Mouse (Mus musculus) liver, embryonic 15.5 days (tissue): Measurements from ENCODE around the gene Cd22. TPM values are rescaled to one million over a fixed set of nuclear protein-coding genes. Genes with fewer than 3 reads are reported as not detected.
"Not testable (repeated sequence)": the region's sequence is repeated elsewhere in the genome, so short reads cannot be mapped to it uniquely, and the experiment has no call there.

Experiments
- ATAC-seq: fragments of 200-750 bp; cut with Nextera tagmentation; 2 replicates; pipeline ENCODE4 v1.8.0; 2017; ENCODE audit warnings: moderate number of reproducible peaks, mild to moderate bottlenecking, moderate library complexity; ENCODE audit not compliant: insufficient read depth
- H3K27ac ChIP-seq: fragments of 300-500 bp; sonication (generic); replicated peaks from 2 replicates; pipeline ENCODE4 v1.5.1; 2015; ENCODE audit warnings: mild to moderate bottlenecking, inconsistent platforms
- H3K27me3 ChIP-seq: fragments of 300-500 bp; sonication (generic); 2 replicates; pipeline ENCODE4 v1.6.1; 2015; ENCODE audit warnings: mild to moderate bottlenecking, inconsistent platforms
- H3K36me3 ChIP-seq: fragments of 300-500 bp; sonication (generic); replicated peaks from 2 replicates; pipeline ENCODE4 v1.6.1; 2015; ENCODE audit warnings: moderate library complexity, mild to moderate bottlenecking, inconsistent platforms
- H3K4me1 ChIP-seq: fragments of 300-500 bp; sonication (generic); replicated peaks from 2 replicates; pipeline ENCODE4 v1.6.1; 2015; ENCODE audit warnings: inconsistent platforms
- H3K4me2 ChIP-seq: fragments of 300-500 bp; sonication (generic); 2 replicates; pipeline ENCODE4 v1.6.1; 2015; ENCODE audit warnings: moderate library complexity, mild to moderate bottlenecking, inconsistent platforms
- H3K4me3 ChIP-seq: fragments of 300-500 bp; sonication (generic); replicated peaks from 2 replicates; pipeline ENCODE4 v1.5.1; 2015; ENCODE audit warnings: mild to moderate bottlenecking, inconsistent platforms
- H3K9ac ChIP-seq: fragments of 300-500 bp; sonication (generic); 2 replicates; pipeline ENCODE4 v1.6.1; 2015; ENCODE audit warnings: moderate library complexity, mild to moderate bottlenecking, inconsistent platforms
- H3K9me3 ChIP-seq: fragments of 300-500 bp; sonication (generic); replicated peaks from 2 replicates; pipeline ENCODE4 v1.6.1; 2016; ENCODE audit warnings: inconsistent platforms
- WGBS: fragments of 180-500 bp; shearing (Covaris S2); methylation state at CpG from one replicate; pipeline ENCODE4 v1.1.7; 2015; ENCODE audit warnings: mixed read lengths; ENCODE audit not compliant: insufficient replicate concordance; 5-methylcytosine and 5-hydroxymethylcytosine counted together
- polyA plus RNA-seq: library from polyadenylated mRNA; unstranded; fragments of >200 nt; fragmentation: Nextera tagmentation; extraction: Ambion mirVana; gene quantifications from 2 replicates; pipeline ENCODE4 v1.2.1, GENCODE M21; 2015

Gene Cd22
- polyA plus RNA-seq = 0.81 and 0.86 TPM in 2 replicates

- Histone ChIP-seq H3K4me1 (no peaks in the 10 kb centered on the region), H3K9ac (no peak within 1 kb of the TSS), H3K4me2 (no peak within 1 kb of the TSS), H3K27me3 (no peaks in the 10 kb centered on the region), H3K27ac (no peak within 1 kb of the TSS), H3K4me3 (no peak within 1 kb of the TSS), H3K9me3 (no peaks in the 10 kb centered on the region), H3K36me3 (no peaks in the 10 kb centered on the region)
- WGBS = 25% methylated on average over 7 of the region's 7 CpGs
- no peak for ATAC-seq
These were observed at the start of gene Cd22 for GRCm38 (mm10) chr7:30880176-30880575. Gene Cd22 (minus strand): TSS chr7:30880342.

GRCm38 (mm10) chr7:30924581-30924980 lies 44.4 kb upstream of the Cd22 start, which contains the start of gene Hamp2:
Gene Hamp2 (minus strand): TSS chr7:30924681.
- H3K27me3 ChIP-seq, H3K4me3 ChIP-seq, H3K9ac ChIP-seq, H3K4me2 ChIP-seq, H3K27ac ChIP-seq, H3K9me3 ChIP-seq, H3K4me1 ChIP-seq, H3K36me3 ChIP-seq, ATAC-seq: not testable (repeated sequence)
- 55% methylated on average over 2 of the region's 2 CpGs for WGBS

GRCm38 (mm10) chr7:30924071-30924470 lies 43.9 kb upstream of the Cd22 start:
- 42% methylated on average over 3 of the region's 3 CpGs for WGBS
- no peak for ATAC-seq

GRCm38 (mm10) chr7:30922490-30922889 lies 42.3 kb upstream of the Cd22 start:
- H3K27me3 ChIP-seq, H3K4me1 ChIP-seq, ATAC-seq, H3K9ac ChIP-seq, H3K4me2 ChIP-seq, H3K36me3 ChIP-seq, H3K9me3 ChIP-seq, H3K27ac ChIP-seq, H3K4me3 ChIP-seq: not testable (repeated sequence)
- WGBS = 13% methylated on average over 3 of the region's 3 CpGs

More at GRCm38 (mm10) chr7:30924071-30924470, 43.9 kb upstream of the Cd22 start:
- Histone ChIP-seq H3K4me3 (no peak overlapping the region), H3K36me3 (no peaks in the 10 kb centered on the region), H3K9ac (no peak overlapping the region), H3K27ac (no peak overlapping the region), H3K9me3 (no peaks in the 10 kb centered on the region), H3K4me2 (no peak overlapping the region), H3K27me3 (no peaks in the 10 kb centered on the region), H3K4me1 (no peaks in the 10 kb centered on the region)

GRCm38 (mm10) chr7:30920217-30920616 lies 40.1 kb upstream of the Cd22 start:
- Histone ChIP-seq H3K4me3 (no peak overlapping the region), H3K9me3 (no peaks in the 10 kb centered on the region), H3K27me3 (no peaks in the 10 kb centered on the region; the same call in 1 of the 2 replicates), H3K4me1 (no peaks in the 10 kb centered on the region; the same call in 1 of the 2 replicates), H3K27ac (no peak overlapping the region), H3K36me3 (no peaks in the 10 kb centered on the region), H3K9ac (no peak overlapping the region), H3K4me2 (no peak overlapping the region)
- no peak for ATAC-seq
- WGBS = 44% methylated on average over 3 of the region's 3 CpGs

- Histone ChIP-seq H3K27ac (no peak overlapping the region), H3K4me3 (no peak overlapping the region), H3K9ac (no peak overlapping the region), H3K4me2 (no peak overlapping the region), H3K27me3 (no peaks in the 10 kb centered on the region; the same call in 1 of the 2 replicates), H3K4me1 (no peaks in the 10 kb centered on the region; the same call in 1 of the 2 replicates), H3K36me3 (no peaks in the 10 kb centered on the region), H3K9me3 (no peaks in the 10 kb centered on the region)
- ATAC-seq = no peak
- WGBS = 23% methylated on average over 4 of the region's 4 CpGs
These were observed 37.1 kb upstream of the Cd22 start for GRCm38 (mm10) chr7:30917219-30917618.

- H3K4me3 ChIP-seq = no peak overlapping the region
- no peaks in the 10 kb centered on the region; the same call in 1 of the 2 replicates for H3K4me1 ChIP-seq
- H3K27ac ChIP-seq = no peak overlapping the region
- no peaks in the 10 kb centered on the region; the same call in 1 of the 2 replicates for H3K27me3 ChIP-seq
- no peak for ATAC-seq
- no peaks in the 10 kb centered on the region for H3K9me3 ChIP-seq
- no peak overlapping the region for H3K4me2 ChIP-seq
- H3K9ac ChIP-seq = no peak overlapping the region
- 28% methylated on average over 6 of the region's 6 CpGs for WGBS
- no peaks in the 10 kb centered on the region for H3K36me3 ChIP-seq
These were observed 36.6 kb upstream of the Cd22 start for GRCm38 (mm10) chr7:30916713-30917112.

GRCm38 (mm10) chr7:30914732-30915131 lies 34.6 kb upstream of the Cd22 start, which contains the start of gene Mag:
Gene Mag (minus strand): TSS chr7:30914873.
- Histone ChIP-seq H3K36me3 (no peaks in the 10 kb centered on the region), H3K4me2 (no peak within 1 kb of the TSS), H3K27ac (no peak within 1 kb of the TSS), H3K27me3 (no peaks in the 10 kb centered on the region; the same call in 1 of the 2 replicates), H3K4me3 (no peak within 1 kb of the TSS), H3K4me1 (peaks cover under 1% of the 10 kb centered on the region; the same call in 1 of the 2 replicates), H3K9me3 (no peaks in the 10 kb centered on the region), H3K9ac (no peak within 1 kb of the TSS)
- ATAC-seq = no peak
- WGBS = 54% methylated on average over 8 of the region's 8 CpGs

- no peak for ATAC-seq
- Histone ChIP-seq H3K9me3 (no peaks in the 10 kb centered on the region), H3K4me1 (peaks cover 13% of the 10 kb centered on the region), H3K36me3 (no peaks in the 10 kb centered on the region), H3K9ac (no peak overlapping the region), H3K4me2 (no peak overlapping the region), H3K4me3 (no peak overlapping the region), H3K27ac (no peak overlapping the region), H3K27me3 (peaks cover 13% of the 10 kb centered on the region)
- 35% methylated on average over 6 of the region's 6 CpGs for WGBS
These were observed 29.6 kb upstream of the Cd22 start for GRCm38 (mm10) chr7:30909773-30910172.

GRCm38 (mm10) chr7:30908992-30909431 lies 28.9 kb upstream of the Cd22 start:
- peak overlapping the region; percentile 51 for H3K4me2 ChIP-seq
- no peaks in the 10 kb centered on the region for H3K9me3 ChIP-seq
- no peak for ATAC-seq
- H3K36me3 ChIP-seq = no peaks in the 10 kb centered on the region
- H3K4me1 ChIP-seq = peaks cover 13% of the 10 kb centered on the region
- H3K9ac ChIP-seq = no peak overlapping the region
- 21% methylated on average over 17 of the region's 17 CpGs for WGBS
- peaks cover 13% of the 10 kb centered on the region for H3K27me3 ChIP-seq
- no peak overlapping the region for H3K27ac ChIP-seq
- H3K4me3 ChIP-seq = 0 out of 2 replicates have a peak overlapping the region, but pooled peaks have one; percentile 8

GRCm38 (mm10) chr7:30908277-30908991 lies 28.3 kb upstream of the Cd22 start:
- H3K9me3 ChIP-seq = no peaks in the 10 kb centered on the region
- no peak overlapping the region for H3K9ac ChIP-seq
- H3K27me3 ChIP-seq = peaks cover 13% of the 10 kb centered on the region
- H3K4me1 ChIP-seq = peaks cover 13% of the 10 kb centered on the region
- H3K36me3 ChIP-seq = no peaks in the 10 kb centered on the region
- WGBS = 6% methylated on average over 26 of the region's 26 CpGs
- peak overlapping the region; percentile 8; the same call in 1 of the 2 replicates for H3K4me3 ChIP-seq
- ATAC-seq = peak; percentile 54; the same call in 1 of the 2 replicates
- peak overlapping the region; percentile 51 for H3K4me2 ChIP-seq
- H3K27ac ChIP-seq = no peak overlapping the region
